Mouse (Mus musculus): ENCODE data around the gene Gon7. TPM values are rescaled to one million over a fixed set of nuclear protein-coding genes. Genes with fewer than 3 reads are reported as not detected.
A peak's percentile ranks its signal among the peaks of the same experiment; 100 is the strongest.

The Gon7 gene
- polyA plus RNA-seq, 1 experiment from 2014 or later: 46.1 TPM

DNA sequence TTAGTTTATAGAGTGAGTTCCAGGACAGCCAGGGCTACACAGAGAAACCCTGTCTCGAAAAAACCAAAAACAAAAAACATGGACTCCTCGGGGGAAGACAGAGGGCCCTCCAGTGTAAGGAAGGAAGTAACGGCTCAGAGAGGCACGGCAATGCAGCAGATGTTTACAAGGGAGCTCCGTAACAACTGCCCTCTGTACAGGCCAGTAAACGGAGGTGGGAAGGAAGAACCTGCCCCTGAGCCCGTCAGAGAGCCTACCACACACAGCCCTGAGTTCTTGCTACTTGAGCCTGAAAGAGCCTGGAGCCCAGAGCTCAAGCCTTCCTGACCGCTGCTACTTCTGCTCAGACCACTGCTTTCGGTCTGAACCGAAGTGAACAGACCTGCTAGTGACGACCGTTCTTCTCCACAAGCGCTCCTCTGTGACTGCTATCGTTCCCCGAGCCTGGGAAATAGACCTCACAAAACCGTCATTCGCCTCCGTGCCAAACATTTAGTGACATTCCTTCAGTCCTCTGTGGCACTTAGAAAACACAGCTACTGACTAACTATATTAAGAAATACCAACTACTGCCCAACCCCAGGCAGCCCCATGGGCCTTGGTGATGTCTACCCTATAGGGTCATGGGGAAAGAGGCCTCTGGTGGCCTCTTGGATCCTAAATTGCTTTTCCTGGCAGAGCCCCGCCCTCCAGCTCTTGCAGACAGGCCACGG is 44.3 kb downstream of the Gon7 start:
- H3K4me1 ChIP-seq: peaks cover 20% of the 10 kb centered on the region
- no peak for DNase-seq (ENCODE audit: low spot score)
- H3K27me3 ChIP-seq (ENCODE audit: low read depth, poor library complexity, severe bottlenecking): no peaks in the 10 kb centered on the region
- H3K4me3 ChIP-seq: no peak overlapping the region
- H3K27ac ChIP-seq: no peak overlapping the region
- 70% methylated on average over 20 of the region's 20 CpGs for WGBS
- H3K9me3 ChIP-seq (replicated peaks): no peaks in the 10 kb centered on the region
- H3K36me3 ChIP-seq: no peaks in the 10 kb centered on the region

DNA sequence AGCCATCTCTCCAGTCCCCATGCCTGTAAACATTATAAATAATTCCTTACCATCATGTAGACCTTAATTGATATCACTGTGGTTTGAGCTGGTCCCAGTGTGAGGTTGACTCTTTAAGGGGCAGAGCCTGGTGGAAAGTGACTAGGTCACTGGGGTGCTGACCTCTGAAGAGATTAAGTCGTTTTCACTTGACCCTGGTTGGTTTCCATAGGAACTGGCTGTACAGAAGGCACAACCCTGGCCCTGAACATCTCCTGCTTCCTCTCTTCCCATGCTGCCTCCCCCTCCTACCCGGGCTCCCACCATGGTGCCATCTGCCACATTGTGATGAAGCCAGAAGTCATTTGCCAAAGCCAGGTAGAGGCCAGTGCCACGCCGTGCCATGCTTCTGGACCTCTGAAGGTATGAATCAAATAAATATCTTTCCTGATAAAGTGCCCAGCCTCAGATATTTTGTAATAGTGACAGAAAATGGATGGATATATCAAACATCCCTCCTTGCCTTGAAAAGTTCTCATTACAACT is 46.7 kb downstream of the Gon7 start:
- Histone ChIP-seq H3K27ac (no peak overlapping the region), H3K4me3 (no peak overlapping the region), H3K27me3 (ENCODE audit: low read depth, poor library complexity, severe bottlenecking) (peaks cover 8% of the 10 kb centered on the region; the same call in 1 of the 2 replicates), H3K9me3 (replicated peaks) (no peaks in the 10 kb centered on the region), H3K36me3 (no peaks in the 10 kb centered on the region), H3K4me1 (peaks cover 21% of the 10 kb centered on the region)
- no peak for DNase-seq (ENCODE audit: low spot score)
- WGBS: 65% methylated on average over 4 of the region's 4 CpGs

DNA sequence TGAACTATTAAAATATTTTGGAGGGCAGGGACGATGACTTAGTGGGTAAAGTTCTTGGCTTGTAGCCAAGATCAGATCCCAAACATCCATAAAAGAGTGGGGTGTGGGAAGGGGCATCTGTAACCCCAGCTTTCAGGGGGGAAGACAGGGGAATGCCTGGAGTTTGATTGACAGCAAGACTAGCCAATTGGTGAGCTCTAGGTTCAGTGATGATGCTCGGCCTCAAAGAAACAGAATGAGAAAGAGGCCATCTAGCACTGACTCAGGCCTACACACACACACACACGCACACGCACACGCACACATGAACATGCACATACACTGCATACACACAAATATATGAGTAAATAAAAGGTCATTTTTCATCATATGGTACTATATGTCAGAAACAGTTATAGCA is 47.7 kb downstream of the Gon7 start:
- WGBS: 91% methylated on average over 5 of the region's 5 CpGs
- Histone ChIP-seq H3K9me3 (replicated peaks) (no peaks in the 10 kb centered on the region), H3K4me3 (no peak overlapping the region), H3K4me1 (peaks cover 30% of the 10 kb centered on the region), H3K27me3 (ENCODE audit: low read depth, poor library complexity, severe bottlenecking) (peaks cover 8% of the 10 kb centered on the region; the same call in 1 of the 2 replicates), H3K36me3 (no peaks in the 10 kb centered on the region), H3K27ac (no peak overlapping the region)
- DNase-seq (ENCODE audit: low spot score): no peak

- no peak overlapping the region for H3K4me3 ChIP-seq
Measured at GRCm38 (mm10) chr12:102708220-102708619, 49.4 kb downstream of the Gon7 start.

DNA sequence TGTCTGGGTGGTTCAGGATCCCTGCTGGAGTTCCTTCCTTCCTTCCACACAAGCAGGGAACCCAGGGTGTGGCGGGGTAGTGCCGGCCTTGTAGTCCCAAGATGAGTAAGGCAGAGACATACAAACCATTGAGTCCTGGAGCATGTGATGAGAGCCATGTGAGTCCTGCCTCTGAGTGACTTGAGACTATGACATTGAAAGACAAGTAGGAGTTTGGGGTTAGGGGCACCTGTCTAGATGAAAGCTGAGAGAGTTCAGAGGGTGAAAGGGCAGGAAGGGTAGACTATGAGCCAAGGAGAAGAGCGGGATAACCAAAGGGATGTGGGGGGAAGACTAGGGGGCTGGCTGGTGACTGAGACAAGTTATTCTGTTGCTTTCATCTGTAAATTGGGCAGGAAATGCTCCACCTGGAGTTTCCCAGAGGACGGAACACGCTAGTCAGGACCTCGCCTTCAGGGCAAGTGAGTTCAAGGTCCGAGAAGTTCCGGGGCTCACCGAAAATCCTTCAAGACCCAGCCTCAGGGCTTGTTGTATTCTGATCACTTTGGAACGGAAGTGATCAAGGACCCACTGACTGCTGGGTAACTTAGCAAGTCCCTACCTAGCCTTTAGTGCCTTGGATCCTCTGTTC is 50.7 kb downstream of the Gon7 start:
- WGBS: 82% methylated on average over 10 of the region's 10 CpGs
- no peaks in the 10 kb centered on the region for H3K9me3 ChIP-seq (replicated peaks)
- no peaks in the 10 kb centered on the region for H3K36me3 ChIP-seq

More at GRCm38 (mm10) chr12:102708220-102708619, 49.4 kb downstream of the Gon7 start:
- H3K9me3 ChIP-seq (replicated peaks): no peaks in the 10 kb centered on the region
- peaks cover 18% of the 10 kb centered on the region; the same call in 1 of the 2 replicates for H3K27me3 ChIP-seq (ENCODE audit: low read depth, poor library complexity, severe bottlenecking)
- no peaks in the 10 kb centered on the region for H3K36me3 ChIP-seq
- WGBS: 84% methylated on average over 11 of the region's 11 CpGs
- H3K4me1 ChIP-seq: peaks cover 42% of the 10 kb centered on the region
- DNase-seq (ENCODE audit: low spot score): no peak
- H3K27ac ChIP-seq: no peak overlapping the region

DNA sequence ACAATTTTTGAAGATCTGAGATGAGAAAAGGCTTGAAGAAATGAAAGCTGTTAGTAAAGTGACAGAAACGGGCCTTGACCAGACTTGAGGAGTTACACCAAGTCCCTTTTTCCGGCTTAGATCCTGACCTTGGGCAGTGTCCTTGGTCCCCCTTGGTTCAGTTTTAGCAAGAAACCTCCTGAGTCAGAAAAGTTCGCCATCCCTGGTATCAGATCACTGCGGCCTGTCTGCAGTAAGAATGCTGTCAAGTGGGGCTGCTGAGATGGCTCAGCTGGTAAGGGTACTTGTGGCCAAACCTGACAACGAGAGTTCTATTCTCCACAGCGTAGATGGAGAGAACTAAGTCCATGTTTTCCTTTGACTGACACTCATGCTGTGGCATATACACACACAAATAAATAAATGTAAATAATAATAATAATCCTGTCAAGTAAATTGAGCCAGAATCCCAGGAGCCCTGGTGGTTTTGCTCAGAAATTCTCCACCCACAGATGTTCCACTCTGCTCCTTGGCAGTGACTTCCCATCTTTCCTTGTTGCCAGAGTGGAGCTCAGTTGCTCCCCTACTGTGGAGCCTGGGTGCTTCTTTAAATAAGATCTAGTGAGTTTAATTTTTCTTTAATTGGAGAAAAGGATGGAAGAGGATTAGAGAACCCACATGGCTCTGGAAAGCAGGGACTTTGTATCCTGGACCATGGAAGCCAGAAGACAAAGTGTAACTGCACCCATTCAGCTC is 51.5 kb downstream of the Gon7 start:
- H3K36me3 ChIP-seq: no peaks in the 10 kb centered on the region
- peak overlapping the region; percentile 80; the same call in 1 of the 2 replicates for H3K4me3 ChIP-seq
- WGBS: 84% methylated on average over 6 of the region's 6 CpGs
- peaks cover 45% of the 10 kb centered on the region for H3K4me1 ChIP-seq
- no peak overlapping the region for H3K27ac ChIP-seq
- H3K9me3 ChIP-seq (replicated peaks): no peaks in the 10 kb centered on the region
- peaks cover 19% of the 10 kb centered on the region; the same call in 1 of the 2 replicates for H3K27me3 ChIP-seq (ENCODE audit: low read depth, poor library complexity, severe bottlenecking)
- DNase-seq (ENCODE audit: low spot score): no peak

More for the DNA sequence above, 50.7 kb downstream of the Gon7 start:
- no peak for DNase-seq (ENCODE audit: low spot score)
- Histone ChIP-seq H3K4me3 (no peak overlapping the region), H3K27me3 (ENCODE audit: low read depth, poor library complexity, severe bottlenecking) (peaks cover 19% of the 10 kb centered on the region; the same call in 1 of the 2 replicates), H3K4me1 (peaks cover 48% of the 10 kb centered on the region), H3K27ac (no peak overlapping the region)

DNA sequence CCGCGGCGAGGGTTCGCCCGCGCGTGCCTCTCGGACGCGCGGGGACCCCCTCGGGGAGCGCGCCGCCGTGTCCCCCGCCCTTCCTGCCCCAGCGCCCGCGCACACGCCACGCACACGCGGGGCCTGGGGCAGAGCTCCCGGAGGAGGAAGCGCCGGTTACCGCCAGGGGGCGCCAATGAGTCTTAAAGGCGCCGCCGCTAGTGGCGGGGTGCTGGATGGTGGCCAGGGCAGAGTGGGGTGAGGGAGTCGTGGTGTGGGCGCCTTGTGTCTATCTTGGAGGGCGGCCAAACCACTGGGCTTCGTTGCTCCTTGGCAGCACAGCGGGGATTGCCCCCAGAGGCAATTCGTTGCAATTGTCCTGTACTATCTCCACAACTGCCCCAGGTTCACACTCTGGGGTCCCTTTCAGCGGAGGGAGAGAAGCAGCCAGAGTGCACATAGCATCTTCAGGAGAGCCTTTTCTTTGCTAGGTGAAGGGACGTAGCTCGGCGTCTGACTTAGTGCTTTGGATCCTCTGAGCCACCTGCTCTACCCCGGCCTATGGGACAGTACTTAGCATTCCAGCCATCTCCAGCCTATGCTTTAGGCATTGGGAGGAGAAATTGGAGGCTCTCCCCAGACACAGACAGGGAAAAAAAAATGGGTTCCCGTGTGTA is 52.3 kb downstream of the Gon7 start:
- peaks cover 45% of the 10 kb centered on the region for H3K4me1 ChIP-seq

DNA sequence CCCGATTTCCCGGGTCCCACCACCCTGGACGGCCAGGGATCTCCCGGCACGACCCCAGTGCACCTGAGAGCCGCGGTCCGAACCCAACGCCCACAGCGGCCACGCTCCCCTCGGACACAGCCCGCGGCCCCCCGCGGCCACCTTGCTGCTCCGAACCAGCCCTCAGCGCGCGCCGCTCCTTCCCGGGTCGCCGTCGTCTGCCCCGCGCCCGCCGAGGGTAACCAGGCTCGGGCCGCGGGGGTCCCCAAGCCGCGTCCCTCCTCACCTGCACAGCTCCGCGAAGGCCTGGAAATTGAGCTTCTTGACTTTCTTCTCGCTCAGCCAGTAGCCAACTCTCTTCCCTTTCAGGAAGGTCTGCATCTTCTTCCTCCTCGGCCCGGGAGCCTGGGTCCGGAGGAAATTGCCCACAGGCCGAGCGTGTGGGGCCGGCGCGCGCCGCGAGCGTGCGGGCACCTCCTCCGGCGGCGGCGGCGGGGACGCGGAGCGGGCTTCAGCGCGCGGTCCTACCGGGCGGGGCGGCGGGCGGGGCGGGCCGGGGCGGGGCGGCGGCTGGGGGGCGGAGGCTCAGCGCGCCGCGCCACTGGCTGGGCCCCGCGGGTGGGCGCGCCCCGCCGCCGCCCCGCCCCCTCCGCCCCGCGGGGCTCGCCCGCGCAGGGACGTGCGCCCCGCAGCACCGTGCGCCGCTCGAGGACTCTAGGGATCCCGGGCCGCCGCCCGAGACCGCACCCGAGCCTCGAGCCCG is 53.0 kb downstream of the Gon7 start, which contains the start of gene Itpk1:
Gene Itpk1 (minus strand): TSS at position 474 of the 742 bp plus-strand sequence.
- peaks cover 19% of the 10 kb centered on the region; the same call in 1 of the 2 replicates for H3K27me3 ChIP-seq (ENCODE audit: low read depth, poor library complexity, severe bottlenecking)
- H3K36me3 ChIP-seq: no peaks in the 10 kb centered on the region
- DNase-seq (ENCODE audit: low spot score): peak; percentile 76
- H3K27ac ChIP-seq: peak within 1 kb of the TSS; percentile 90
- no peaks in the 10 kb centered on the region for H3K9me3 ChIP-seq (replicated peaks)
- H3K4me1 ChIP-seq: peaks cover 52% of the 10 kb centered on the region
- WGBS: 1% methylated on average over 103 of the region's 105 CpGs
- peak within 1 kb of the TSS; percentile 80 for H3K4me3 ChIP-seq

More for the DNA sequence above, 52.3 kb downstream of the Gon7 start:
- H3K9me3 ChIP-seq (replicated peaks): no peaks in the 10 kb centered on the region
- peaks cover 19% of the 10 kb centered on the region; the same call in 1 of the 2 replicates for H3K27me3 ChIP-seq (ENCODE audit: low read depth, poor library complexity, severe bottlenecking)
- WGBS: 2% methylated on average over 45 of the region's 45 CpGs
- H3K36me3 ChIP-seq: no peaks in the 10 kb centered on the region
- H3K4me3 ChIP-seq: peak overlapping the region; percentile 80
- H3K27ac ChIP-seq: peak overlapping the region; percentile 90
- DNase-seq (ENCODE audit: low spot score): peak; percentile 92

GRCm38 (mm10) chr12:102703921-102704408 is 53.6 kb downstream of the Gon7 start:
- Histone ChIP-seq H3K36me3 (no peaks in the 10 kb centered on the region), H3K27ac (peak overlapping the region; percentile 90), H3K4me3 (peak overlapping the region; percentile 80), H3K27me3 (ENCODE audit: low read depth, poor library complexity, severe bottlenecking) (peaks cover 19% of the 10 kb centered on the region; the same call in 1 of the 2 replicates), H3K9me3 (replicated peaks) (no peaks in the 10 kb centered on the region), H3K4me1 (peaks cover 58% of the 10 kb centered on the region)
- WGBS: 4% methylated on average over 17 of the region's 17 CpGs
- DNase-seq (ENCODE audit: low spot score): peak; percentile 47

DNA sequence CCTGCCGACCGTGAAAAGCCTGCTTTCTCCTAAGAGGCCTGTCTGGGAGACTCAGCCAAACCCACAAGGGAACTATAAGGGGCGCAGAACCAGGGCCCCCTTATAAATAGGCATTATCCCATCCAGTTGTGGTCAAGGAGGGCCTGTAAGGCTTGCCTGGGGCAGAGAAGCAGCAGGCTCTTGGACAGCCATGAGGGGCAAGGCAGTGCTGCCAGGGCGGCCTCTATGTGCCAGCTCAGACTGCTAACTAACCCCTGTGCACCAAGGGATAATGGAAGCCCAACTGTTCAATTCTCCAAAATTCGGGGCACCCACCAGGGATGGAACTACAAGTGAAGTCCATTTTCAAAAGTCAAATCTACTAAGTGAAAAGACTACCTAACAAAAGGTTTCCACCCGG is 54.2 kb downstream of the Gon7 start:
- peaks cover 19% of the 10 kb centered on the region; the same call in 1 of the 2 replicates for H3K27me3 ChIP-seq (ENCODE audit: low read depth, poor library complexity, severe bottlenecking)
- H3K36me3 ChIP-seq: no peaks in the 10 kb centered on the region
- H3K4me3 ChIP-seq: peak overlapping the region; percentile 80
- peaks cover 63% of the 10 kb centered on the region for H3K4me1 ChIP-seq
- H3K27ac ChIP-seq: peak overlapping the region; percentile 75; the same call in 1 of the 2 replicates
- DNase-seq (ENCODE audit: low spot score): no peak
- H3K9me3 ChIP-seq (replicated peaks): no peaks in the 10 kb centered on the region
- WGBS: 60% methylated on average over 6 of the region's 6 CpGs
